Mouse (Mus musculus) monocyte, adult 2 months (primary cell): ENCODE results near the gene Lrrc8a.

Source experiments
- DNase-seq, 2 experiments: peaks; one replicate each; pipeline ENCODE4 v3.0.0; 2022; ENCODE audit warnings: low spot score in 2 of 2, low read depth in 1 of 2

Gene Lrrc8a

DNA sequence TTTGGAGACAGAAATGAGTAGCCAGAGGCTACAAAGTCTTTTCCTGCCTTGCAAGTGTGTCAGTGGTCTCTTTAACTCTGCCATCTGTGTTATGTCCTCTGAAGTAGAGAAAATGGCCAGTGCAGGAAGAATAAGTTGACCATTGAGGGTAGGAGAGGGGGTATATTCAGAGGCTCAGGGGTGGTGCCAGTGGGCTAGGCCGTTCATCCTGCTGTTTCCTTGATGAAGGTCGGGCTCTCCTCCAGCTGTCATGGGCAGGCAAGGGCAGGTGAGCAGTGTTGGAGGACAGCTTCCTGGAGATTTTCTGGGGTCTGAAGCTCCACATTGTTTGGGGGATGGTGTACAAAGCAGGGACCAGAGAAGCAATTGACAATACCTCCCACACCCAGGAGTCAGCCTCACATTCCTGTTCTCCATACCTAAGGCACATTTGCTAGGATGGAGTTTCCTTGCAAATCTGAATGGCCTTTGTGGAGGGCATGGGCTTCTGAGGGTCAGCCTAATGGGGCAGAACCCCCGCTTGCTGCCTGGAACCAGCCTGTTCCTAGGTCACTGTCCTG is 1.5 kb downstream of the Lrrc8a start:
- DNase-seq: no peak

DNA sequence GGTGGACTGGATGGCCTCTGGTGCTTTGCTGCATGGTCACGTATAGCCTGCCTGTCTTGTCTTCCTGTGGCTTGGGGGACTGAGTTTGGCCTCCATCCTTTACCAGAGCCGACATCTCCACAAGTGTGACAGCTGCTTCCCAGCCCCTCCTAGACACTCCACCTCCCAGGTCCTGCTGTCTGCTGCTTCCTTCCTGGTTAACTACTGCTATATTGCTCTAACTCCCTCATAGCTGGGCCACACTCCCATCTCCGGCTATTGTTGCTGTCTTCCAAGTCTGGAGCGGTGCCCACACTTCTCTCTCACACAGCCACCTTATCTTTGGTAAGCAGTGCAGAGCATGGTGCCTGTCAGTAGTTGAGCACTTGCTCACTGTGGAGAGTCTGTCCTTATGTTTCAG is 2.3 kb downstream of the Lrrc8a start:
- no peak for DNase-seq

DNA sequence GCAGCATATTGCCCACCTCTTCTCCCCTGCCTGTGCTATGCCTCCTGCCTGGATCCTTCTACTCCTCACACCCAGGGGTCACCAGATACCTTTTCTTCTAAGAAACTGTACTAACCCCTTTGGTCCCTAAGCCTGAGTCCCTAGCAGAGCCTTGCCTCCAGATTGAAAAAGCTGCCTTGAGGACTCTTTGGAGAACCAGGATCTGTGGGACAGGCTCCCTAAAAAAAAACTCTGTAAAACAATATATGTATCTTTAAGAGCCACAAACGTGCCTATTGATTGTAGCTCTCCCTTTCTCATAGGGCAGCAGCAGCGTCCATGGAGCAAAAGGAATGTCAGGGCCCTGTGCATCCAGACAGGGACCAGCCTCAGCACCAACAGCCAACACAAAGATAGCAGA is 2.8 kb downstream of the Lrrc8a start, which contains the start of gene Gm28035:
Gm28035 (plus strand) TSS at position 301 of the 400 bp plus-strand sequence.
- DNase-seq: no peak

DNA sequence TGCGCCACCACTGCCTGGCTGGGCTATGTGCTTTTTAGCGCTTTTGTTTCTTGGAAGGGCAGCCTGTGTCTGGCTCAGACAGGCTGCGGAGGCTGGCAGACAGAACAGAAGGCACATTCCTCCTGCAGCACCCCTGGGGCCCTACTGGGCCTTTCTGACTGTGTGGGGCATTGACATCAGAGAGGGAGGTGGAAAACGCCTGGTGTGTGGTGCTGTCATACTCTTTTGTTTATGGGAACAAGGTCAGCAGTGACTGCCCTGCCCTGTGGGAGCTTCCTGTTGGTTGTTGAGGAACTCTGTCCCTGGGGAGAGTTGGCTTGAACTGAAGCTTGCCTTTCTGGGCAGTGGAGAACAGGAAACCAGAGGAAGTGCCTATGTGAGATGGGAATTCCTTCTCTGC is 5.0 kb downstream of the Lrrc8a start:
- peak in 1 of 2 experiments; percentile 23 for DNase-seq

DNA sequence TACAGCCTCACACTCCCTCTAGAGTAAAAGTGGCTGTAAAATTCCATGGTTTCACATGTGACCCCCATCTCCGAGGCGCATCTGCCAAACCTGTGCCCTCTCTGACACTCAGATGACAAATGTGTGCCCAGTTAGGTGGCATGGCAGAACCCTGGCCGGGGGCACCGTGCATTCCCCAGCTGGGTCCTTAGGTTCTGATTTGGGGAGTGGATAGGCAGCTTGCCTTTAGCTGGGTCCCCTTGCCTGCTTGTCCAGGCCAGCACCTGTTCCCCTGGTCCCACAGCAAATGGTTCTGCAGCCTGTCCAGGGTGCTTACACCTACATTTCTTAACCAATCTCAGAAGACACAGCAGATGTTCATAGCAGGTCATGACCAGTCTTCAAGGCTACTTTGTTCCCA is 5.9 kb downstream of the Lrrc8a start:
- no peak for DNase-seq

DNA sequence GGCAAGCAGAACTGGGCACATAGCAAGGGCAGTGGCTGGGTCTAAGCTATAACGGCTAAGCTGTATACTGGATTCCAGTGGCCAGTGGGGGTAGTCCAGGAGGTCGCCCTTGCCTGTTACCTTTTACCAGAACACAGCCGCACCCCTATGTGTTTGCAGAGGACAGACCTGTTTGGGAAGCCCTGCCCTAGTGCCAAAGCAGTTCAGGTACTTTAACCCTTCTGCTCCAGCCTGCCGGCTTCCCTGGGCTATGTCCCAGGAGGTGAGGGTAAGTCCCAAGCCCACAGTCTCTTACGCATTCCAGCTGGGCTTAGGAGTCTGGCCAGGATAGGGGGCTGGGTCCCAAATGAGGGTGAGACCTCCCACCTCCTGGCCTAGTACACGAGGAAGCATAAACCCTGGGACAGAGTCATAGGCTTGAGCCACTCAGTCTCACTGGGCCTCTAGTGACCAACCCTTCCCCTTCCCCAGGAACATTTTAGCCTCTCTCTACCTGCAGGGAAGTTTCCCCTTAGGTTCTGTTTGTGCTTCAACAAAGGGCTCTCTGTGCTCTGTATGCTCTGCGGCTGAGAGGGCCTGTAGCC is 7.2 kb downstream of the Lrrc8a start:
- DNase-seq: no peak

DNA sequence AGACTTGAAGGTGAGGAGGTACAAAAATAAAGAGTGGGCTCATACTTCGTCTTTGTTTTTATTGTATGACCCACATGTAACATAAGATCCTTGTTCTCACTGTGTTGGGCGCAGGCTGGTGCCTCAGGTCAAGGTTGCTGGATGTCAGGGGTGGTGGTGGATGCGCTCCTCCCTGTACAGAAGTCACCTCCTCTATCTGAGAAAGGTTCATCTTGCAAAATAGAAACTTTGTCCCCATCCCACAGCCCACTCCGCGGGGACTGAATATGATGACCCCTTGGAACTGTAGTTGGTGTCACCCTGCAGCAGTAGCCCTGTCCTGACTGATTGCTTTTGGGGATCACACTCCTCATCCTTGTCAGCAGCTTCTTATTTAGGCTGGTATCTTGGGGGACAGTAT is 9.5 kb downstream of the Lrrc8a start:
- DNase-seq: no peak

DNA sequence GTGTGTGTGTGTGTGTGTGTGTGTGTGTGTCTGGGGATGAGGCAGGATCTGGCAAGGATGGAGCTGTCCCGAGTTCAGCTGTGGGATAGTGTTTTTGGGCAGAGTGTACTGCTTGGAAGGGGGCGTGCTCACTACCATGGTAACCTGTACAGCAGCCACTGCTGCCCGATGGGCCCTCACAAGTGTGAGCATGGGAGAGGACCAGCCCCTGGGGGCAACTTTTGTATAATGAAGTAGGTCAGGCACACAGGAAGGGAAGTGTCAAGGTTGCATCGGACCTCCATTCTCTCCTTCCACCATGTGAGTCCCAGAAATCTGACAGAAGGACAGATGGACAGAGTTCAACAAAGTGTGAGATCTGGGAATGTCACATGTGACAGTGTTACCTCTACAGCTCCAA is 10.2 kb downstream of the Lrrc8a start:
- no peak for DNase-seq

DNA sequence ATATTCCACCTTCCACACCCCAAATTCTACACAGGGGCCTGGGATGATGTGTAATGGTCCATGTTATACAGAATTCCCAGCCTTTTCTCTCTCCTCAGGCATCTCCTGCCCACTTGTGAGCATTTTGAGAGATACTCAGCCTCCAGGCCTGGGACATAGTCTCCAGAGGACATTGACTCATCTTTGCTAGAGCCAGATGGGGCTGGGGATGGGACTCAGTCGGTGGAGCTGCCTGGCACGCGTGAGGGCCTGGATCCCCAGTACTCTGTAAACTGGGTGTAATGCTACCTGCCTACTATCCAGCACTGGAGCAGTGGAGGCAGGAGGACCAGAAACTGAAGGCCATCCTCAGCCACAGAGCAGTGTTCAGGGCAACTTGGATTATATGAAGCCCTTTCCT is 11.7 kb downstream of the Lrrc8a start:
- no peak for DNase-seq

DNA sequence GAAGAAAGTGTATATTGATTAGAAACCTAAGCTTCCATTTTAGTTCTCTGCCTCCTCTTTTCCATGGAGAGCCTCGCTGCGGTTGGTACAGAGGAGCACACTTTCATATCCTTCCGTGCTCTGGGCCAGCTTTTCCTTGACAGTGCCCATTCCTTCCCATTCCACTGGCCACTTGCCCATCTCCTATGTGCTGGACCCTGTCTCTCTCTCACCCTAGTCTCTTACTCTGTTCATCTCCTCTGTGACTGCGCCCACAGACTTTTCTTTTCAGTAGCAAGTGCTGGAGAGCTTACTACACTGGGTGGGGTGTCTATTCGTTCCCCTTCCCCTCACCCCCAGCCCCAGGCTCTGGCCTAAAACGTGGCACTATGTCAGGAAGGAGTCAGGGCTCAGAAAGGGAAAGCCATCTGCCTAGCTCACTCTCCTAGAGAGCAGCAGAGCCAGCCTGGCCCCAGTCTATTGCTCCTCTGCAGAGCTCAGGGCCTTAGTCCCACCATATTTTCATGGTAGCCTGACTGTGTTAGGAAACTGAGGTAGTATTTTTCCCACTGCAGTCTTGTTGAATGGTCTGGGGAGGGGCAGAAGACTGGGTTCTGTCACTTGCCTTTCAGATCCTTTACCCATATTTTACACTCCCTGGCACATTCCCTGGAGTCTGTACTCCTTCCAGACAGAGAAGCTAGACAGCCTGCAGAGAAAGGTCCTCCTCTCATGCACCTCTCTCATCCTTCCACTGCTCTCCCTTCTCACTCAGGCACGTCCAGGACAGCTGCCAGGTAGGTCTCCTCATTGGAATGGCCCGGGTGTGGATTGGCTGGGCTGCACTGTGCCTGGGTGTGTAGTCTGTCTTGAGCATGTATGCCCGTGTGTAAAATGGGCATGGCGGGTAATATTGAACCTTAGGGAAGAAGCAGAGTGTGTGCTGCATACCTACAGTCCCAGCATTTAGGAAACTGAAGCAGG is 12.9 kb downstream of the Lrrc8a start:
- no peak for DNase-seq

DNA sequence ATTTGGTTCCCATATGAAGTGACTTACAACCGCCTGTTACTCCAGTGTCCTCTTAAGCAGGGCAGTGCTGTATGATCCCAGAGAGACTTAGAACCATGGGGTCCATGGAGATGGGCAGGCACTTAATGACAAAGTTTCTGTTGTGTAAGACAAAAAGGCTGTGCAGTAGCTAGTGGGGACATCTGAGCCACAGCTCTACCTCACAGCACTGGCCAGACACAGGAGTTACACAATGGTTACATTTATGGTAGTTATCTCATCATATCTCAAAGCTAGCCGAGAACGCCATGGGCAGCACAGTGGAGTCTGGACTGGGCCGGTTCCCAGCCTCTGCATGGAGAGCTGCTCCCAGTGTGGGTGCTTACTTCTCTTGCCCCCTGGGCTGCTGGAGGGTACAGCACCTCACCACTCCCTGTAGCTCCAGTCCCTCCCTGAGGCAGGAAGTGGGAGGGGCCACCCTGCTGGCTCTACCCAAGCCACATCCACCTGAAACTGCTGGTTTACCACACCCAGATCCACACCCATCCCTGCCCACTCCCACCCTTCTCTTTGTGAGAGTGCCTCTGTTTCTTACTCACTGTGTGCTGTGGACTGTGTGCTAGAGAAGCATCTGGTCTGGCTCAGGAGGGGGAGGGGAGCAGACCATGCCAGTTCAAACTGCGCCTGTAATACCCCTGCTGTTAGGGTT is 14.0 kb downstream of the Lrrc8a start:
- DNase-seq: peak; percentile 19 to 35

DNA sequence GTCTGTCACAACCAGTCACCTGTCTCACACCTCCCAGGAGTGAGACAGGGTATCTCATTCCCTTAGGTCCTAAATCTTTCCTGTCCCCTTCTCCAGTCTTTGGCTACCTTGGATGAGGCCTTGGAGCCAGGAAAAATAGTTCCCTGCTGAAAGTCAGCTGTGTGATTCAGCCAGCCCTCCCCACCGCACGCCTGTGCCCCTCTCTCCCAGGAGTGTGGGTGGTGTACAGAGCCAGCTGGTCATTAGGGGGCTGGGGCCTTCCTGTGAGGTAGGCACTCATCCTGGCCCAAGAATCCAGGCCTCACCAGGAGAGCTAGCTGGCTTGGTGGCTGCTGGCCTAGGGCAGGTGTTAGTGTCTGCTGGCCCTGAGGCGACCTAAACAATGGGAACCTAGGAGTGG is 15.0 kb downstream of the Lrrc8a start:
- DNase-seq: no peak

DNA sequence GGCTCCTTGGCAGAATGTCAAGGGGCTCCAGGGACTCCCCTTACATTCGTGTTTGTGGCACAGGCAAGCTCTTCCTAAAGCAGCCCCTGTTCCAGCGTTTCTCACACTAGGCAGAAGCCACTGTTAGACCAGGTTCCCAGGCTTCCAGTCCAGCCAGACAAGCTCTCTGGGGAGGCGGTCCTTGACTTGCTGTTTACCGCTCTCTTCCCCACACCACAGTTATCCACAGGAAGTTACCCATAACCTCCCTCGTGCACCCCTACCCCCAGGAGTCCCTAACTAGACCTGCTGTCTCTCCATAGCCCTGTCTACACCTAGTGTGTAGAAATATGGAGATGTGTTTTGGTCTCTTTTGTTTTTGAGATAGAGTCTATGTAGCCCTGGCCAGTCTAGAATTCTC is 16.3 kb downstream of the Lrrc8a start:
- DNase-seq: no peak

DNA sequence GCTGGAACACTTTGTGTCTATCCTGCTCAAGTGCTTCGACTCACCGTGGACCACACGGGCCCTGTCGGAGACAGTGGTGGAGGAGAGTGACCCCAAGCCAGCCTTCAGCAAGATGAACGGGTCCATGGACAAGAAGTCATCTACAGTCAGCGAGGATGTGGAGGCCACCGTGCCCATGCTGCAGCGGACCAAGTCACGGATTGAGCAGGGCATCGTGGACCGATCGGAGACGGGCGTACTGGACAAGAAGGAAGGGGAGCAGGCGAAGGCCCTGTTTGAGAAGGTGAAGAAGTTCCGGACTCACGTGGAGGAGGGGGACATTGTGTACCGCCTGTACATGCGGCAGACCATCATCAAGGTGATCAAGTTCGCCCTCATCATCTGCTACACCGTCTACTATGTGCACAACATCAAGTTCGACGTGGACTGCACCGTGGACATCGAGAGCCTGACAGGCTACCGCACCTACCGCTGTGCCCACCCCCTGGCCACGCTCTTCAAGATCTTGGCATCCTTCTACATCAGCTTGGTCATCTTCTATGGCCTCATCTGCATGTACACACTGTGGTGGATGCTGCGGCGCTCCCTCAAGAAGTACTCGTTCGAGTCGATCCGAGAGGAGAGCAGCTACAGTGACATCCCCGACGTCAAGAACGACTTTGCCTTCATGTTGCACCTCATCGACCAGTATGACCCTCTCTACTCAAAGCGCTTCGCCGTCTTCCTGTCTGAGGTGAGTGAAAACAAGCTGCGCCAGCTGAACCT is 18.3 kb downstream of the Lrrc8a start:
- no peak for DNase-seq

DNA sequence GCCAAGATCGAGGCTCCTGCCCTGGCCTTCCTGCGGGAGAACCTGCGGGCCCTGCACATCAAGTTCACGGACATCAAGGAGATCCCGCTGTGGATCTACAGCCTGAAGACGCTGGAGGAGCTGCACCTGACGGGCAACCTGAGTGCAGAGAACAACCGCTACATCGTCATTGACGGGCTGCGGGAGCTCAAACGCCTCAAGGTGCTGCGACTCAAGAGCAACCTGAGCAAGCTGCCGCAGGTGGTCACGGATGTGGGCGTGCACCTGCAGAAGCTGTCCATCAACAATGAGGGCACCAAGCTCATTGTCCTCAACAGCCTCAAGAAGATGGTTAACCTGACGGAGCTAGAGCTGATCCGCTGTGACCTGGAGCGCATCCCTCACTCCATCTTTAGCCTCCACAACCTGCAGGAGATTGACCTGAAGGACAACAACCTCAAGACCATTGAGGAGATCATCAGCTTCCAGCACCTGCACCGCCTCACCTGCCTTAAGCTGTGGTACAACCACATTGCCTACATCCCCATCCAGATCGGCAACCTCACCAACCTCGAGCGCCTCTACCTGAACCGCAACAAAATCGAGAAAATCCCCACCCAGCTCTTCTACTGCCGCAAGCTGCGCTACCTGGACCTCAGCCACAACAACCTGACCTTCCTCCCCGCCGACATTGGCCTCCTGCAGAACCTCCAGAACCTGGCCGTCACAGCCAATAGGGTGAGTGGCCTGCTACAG is 19.3 kb downstream of the Lrrc8a start:
- DNase-seq: no peak

DNA sequence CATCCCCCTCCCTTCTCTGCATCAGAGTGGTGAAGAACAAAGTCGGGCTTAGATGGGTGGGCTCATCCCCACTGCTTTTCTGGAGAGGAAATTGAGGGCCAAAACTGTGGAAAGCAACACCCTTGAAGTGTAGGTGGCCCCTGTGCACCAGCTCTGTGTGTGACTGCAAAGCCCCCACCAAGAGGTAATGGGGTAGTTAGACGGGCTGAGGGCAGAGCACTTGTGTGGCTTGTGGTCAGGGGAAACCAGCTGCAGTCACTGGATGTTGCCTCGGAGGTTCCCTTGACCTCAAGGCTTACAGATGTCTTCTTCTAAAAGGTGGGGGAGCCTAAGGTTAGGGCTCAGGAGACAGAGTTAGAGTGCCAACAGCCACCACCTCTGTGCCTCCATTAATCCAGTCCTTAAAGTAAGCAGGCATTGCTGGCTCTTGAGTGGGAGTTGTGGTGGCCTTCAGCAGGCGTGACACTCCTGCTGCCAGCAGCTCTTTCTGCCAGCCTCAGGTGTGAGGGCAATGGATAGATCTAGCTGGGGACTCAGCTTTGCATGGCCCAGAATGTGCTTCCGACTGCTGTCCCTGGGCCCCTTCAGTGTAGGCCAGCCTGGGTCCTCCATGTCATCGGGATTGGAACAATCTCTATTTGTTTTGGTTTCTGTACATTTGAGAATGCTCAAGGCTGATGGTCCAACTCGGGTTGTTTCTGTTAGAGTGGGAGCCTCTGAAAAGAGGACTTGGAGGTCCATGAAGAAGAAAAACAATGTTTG is 20.4 kb downstream of the Lrrc8a start:
- DNase-seq: no peak

DNA sequence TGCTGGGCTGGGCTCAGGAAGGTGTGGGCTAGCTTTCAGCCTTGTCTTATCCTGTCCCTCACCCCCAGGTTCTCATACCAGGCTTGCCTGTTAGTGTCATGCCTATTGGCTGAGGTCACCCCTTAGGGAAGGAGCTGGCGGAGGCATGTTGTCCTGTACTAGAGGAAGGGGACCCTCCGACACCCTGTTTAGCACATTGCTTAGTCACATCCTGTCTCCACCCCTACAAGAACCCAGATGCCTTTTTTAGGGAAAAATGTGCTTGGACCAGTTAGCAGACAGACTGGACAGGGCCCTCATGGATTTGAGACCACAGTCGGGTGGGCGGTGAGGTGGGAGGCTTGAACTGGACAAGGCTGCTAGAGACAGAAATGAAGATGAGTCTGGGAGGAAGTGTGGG is 21.1 kb downstream of the Lrrc8a start:
- DNase-seq: no peak

DNA sequence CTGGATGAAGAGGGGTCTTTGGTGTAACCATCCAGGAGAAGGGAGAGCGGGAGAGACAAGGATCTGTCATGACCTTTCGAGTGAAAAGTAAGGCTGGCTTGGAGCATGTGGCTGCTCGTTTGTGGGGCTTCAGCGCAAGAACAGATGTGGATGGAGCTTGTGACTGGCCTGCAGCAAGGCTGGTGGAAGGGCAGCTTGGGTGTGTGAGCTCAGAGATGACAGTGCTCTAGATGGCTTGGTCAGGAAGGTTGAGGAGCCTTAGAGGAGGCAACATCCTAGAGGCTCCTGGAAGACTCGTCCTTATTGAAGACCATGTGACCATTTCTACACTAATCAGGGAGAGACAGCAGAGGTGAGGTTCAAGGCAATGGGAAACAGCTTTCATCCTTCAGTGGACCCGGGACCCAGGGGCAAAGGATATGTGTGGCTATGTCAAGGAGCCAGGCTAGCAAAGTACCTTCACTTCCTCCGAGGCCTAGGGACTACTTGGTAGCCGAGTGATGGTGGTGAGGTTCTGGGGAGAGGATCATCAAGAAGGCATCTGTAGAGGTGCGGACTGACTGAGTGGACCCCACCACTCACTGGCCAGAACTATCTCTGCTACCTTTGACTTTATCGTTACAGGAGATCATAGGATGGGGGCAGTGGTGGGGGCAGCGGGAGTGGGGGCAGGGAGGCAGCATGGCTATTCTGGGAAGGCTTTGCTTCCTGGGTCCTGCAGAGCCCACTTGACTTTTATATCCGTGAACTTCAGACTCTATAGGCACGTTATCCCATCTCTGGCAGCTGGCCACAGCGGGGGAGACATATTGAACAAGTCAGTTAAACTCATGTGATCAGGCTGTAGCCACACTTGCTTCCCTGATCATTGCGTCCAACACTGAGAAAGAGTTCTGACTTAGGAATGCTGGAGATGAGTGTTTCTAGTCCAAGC is 21.9 kb downstream of the Lrrc8a start:
- DNase-seq: no peak
